Mouse (Mus musculus) stomach, embryonic 15.5 days (tissue): ENCODE measurements around the gene Ifnar1. TPM values are rescaled to one million over a fixed set of nuclear protein-coding genes. Genes with fewer than 3 reads are reported as not detected.

Source experiments
- ATAC-seq: fragments of 200-750 bp; cut with Nextera tagmentation; 2 replicates; pipeline ENCODE4 v1.8.0; 2017; ENCODE audit warnings: low read depth, moderate number of reproducible peaks, moderate TSS enrichment; ENCODE audit not compliant: insufficient read depth, low FRiP score
- H3K27ac ChIP-seq: fragments of 300-500 bp; sonication (generic); 2 replicates; pipeline ENCODE4 v1.5.1; 2015; ENCODE audit warnings: mild to moderate bottlenecking, inconsistent platforms
- H3K27me3 ChIP-seq: fragments of 300-500 bp; sonication (generic); replicated peaks from 2 replicates; pipeline ENCODE4 v1.6.1; 2015; ENCODE audit warnings: inconsistent platforms
- H3K36me3 ChIP-seq: fragments of 300-500 bp; sonication (generic); 2 replicates; pipeline ENCODE4 v1.6.1; 2015; ENCODE audit warnings: inconsistent platforms
- H3K4me1 ChIP-seq: fragments of 300-500 bp; sonication (generic); 2 replicates; pipeline ENCODE4 v1.6.1; 2015; ENCODE audit warnings: inconsistent platforms
- H3K4me2 ChIP-seq: fragments of 300-500 bp; sonication (generic); 2 replicates; pipeline ENCODE4 v1.6.1; 2015; ENCODE audit warnings: mild to moderate bottlenecking, inconsistent platforms
- H3K4me3 ChIP-seq: fragments of 300-500 bp; sonication (generic); replicated peaks from 2 replicates; pipeline ENCODE4 v1.5.1; 2015; ENCODE audit warnings: inconsistent platforms
- H3K9ac ChIP-seq: fragments of 300-500 bp; sonication (generic); 2 replicates; pipeline ENCODE4 v1.6.1; 2015; ENCODE audit warnings: inconsistent platforms
- H3K9me3 ChIP-seq: fragments of 300-500 bp; sonication (generic); 2 replicates; pipeline ENCODE4 v1.6.1; 2016; ENCODE audit warnings: inconsistent platforms
- WGBS: fragments of 180-500 bp; shearing (Covaris S2); methylation state at CpG from one replicate; pipeline ENCODE4 v1.1.7; 2015; 5-methylcytosine and 5-hydroxymethylcytosine counted together
- polyA plus RNA-seq: library from polyadenylated mRNA; unstranded; fragments of >200 nt; fragmentation: Nextera tagmentation; extraction: Ambion mirVana; gene quantifications from 2 replicates; pipeline ENCODE4 v1.2.1, GENCODE M21; 2015

Gene Ifnar1
- polyA plus RNA-seq, 1 experiment from 2014 or later = 48.8 TPM

- no peak for ATAC-seq
These were observed 37.0 kb upstream of the Ifnar1 start for GRCm38 (mm10) chr16:91448088-91448487.

GRCm38 (mm10) chr16:91448895-91449294, 36.1 kb upstream of the Ifnar1 start:
- Histone ChIP-seq H3K27ac (no peak overlapping the region), H3K4me2 (no peak overlapping the region), H3K27me3 (no peaks in the 10 kb centered on the region), H3K4me1 (0 out of 2 replicates have a peak, but pooled peaks cover 15% of the 10 kb centered on the region), H3K4me3 (no peak overlapping the region), H3K9ac (no peak overlapping the region), H3K9me3 (no peaks in the 10 kb centered on the region), H3K36me3 (no peaks in the 10 kb centered on the region)
- no peak for ATAC-seq
- WGBS = 78% methylated on average over 7 of the region's 7 CpGs

More at GRCm38 (mm10) chr16:91448088-91448487, 37.0 kb upstream of the Ifnar1 start:
- H3K4me1 ChIP-seq = 0 out of 2 replicates have a peak, but pooled peaks cover 15% of the 10 kb centered on the region
- H3K27me3 ChIP-seq = no peaks in the 10 kb centered on the region
- H3K27ac ChIP-seq = no peak overlapping the region
- H3K4me2 ChIP-seq = no peak overlapping the region
- no peaks in the 10 kb centered on the region for H3K9me3 ChIP-seq
- no peak overlapping the region for H3K9ac ChIP-seq
- WGBS = 91% methylated on average over 5 of the region's 5 CpGs
- no peak overlapping the region for H3K4me3 ChIP-seq
- no peaks in the 10 kb centered on the region for H3K36me3 ChIP-seq

- H3K4me1 ChIP-seq = 0 out of 2 replicates have a peak, but pooled peaks cover 15% of the 10 kb centered on the region
- 78% methylated on average over 12 of the region's 12 CpGs for WGBS
- no peaks in the 10 kb centered on the region for H3K9me3 ChIP-seq
- no peak overlapping the region for H3K27ac ChIP-seq
- no peak overlapping the region for H3K9ac ChIP-seq
- no peak for ATAC-seq
- no peaks in the 10 kb centered on the region for H3K27me3 ChIP-seq
- no peak overlapping the region for H3K4me3 ChIP-seq
- no peaks in the 10 kb centered on the region for H3K36me3 ChIP-seq
- H3K4me2 ChIP-seq = no peak overlapping the region
These were observed 34.6 kb upstream of the Ifnar1 start for GRCm38 (mm10) chr16:91450137-91451064.

- no peak for ATAC-seq
- Histone ChIP-seq H3K4me1 (0 out of 2 replicates have a peak, but pooled peaks cover 15% of the 10 kb centered on the region), H3K27ac (0 out of 2 replicates have a peak overlapping the region, but pooled peaks have one; percentile 7), H3K4me3 (no peak overlapping the region), H3K9ac (no peak overlapping the region), H3K9me3 (no peaks in the 10 kb centered on the region), H3K36me3 (no peaks in the 10 kb centered on the region), H3K27me3 (no peaks in the 10 kb centered on the region), H3K4me2 (no peak overlapping the region)
- 71% methylated on average over 2 of the region's 2 CpGs for WGBS
These were observed 33.1 kb upstream of the Ifnar1 start for GRCm38 (mm10) chr16:91451949-91452348.

- H3K36me3 ChIP-seq = no peaks in the 10 kb centered on the region
- no peak overlapping the region for H3K4me2 ChIP-seq
- H3K9me3 ChIP-seq = no peaks in the 10 kb centered on the region
- 0 out of 2 replicates have a peak, but pooled peaks cover 10% of the 10 kb centered on the region for H3K4me1 ChIP-seq
- H3K9ac ChIP-seq = no peak overlapping the region
- 0 out of 2 replicates have a peak overlapping the region, but pooled peaks have one; percentile 7 for H3K27ac ChIP-seq
- no peak overlapping the region for H3K4me3 ChIP-seq
- WGBS = 34% methylated on average over 6 of the region's 6 CpGs
- peak; percentile 64; the same call in 1 of the 2 replicates for ATAC-seq
- no peaks in the 10 kb centered on the region for H3K27me3 ChIP-seq
These were observed 32.6 kb upstream of the Ifnar1 start for GRCm38 (mm10) chr16:91452363-91452896.

DNA sequence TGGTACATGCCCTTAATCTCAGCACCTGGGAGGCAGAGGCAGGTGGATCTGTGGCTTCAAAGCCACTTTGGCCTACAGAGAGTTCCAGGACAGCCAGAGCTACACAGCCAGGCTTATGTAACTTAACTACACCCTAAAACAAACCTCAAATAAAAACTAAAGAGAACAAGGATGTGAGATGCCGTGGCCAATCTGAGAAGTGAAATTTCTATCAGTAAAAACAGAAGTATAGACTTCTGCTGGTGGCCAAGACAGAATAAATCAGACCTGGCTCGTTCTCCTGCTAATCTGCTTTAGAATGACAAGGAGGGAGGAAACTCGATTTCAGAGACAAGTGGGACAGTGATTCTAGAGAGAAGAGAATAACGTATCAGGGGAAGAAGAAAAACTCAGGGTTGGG, 29.2 kb upstream of the Ifnar1 start:
- H3K4me3 ChIP-seq = no peak overlapping the region
- no peak overlapping the region for H3K27ac ChIP-seq
- no peak overlapping the region for H3K9ac ChIP-seq
- no peaks in the 10 kb centered on the region for H3K36me3 ChIP-seq
- H3K9me3 ChIP-seq = no peaks in the 10 kb centered on the region
- H3K4me2 ChIP-seq = no peak overlapping the region
- no peak for ATAC-seq
- WGBS = 70% methylated on average over 4 of the region's 4 CpGs
- no peaks in the 10 kb centered on the region for H3K27me3 ChIP-seq
- 0 out of 2 replicates have a peak, but pooled peaks cover 8% of the 10 kb centered on the region for H3K4me1 ChIP-seq

DNA sequence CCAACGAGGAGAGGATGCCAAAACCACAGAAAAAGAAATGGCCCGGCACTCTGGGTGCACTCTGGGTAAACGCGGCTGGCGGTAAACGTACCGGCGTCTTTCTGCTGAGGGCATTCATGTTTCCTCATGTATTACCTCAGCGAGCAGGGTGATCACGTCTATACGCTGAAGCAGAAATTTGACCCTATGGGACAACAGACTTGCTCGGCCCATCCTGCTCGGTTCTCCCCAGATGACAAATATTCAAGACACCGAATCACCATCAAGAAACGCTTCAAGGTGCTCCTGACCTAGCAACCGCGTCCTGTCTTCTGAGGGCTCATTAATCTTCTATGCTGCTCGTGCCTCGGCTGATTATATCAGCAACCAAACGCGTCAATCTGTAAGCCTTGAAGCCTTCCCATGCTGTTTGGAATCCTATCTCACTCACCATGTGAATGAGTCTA, 26.7 kb upstream of the Ifnar1 start:
- no peak overlapping the region for H3K27ac ChIP-seq
- no peak overlapping the region for H3K4me3 ChIP-seq
- no peaks in the 10 kb centered on the region for H3K36me3 ChIP-seq
- H3K4me1 ChIP-seq = no peaks in the 10 kb centered on the region
- no peak for ATAC-seq
- H3K9ac ChIP-seq = no peak overlapping the region
- 63% methylated on average over 21 of the region's 21 CpGs for WGBS
- H3K27me3 ChIP-seq = no peaks in the 10 kb centered on the region
- no peak overlapping the region for H3K4me2 ChIP-seq
- no peaks in the 10 kb centered on the region for H3K9me3 ChIP-seq

DNA sequence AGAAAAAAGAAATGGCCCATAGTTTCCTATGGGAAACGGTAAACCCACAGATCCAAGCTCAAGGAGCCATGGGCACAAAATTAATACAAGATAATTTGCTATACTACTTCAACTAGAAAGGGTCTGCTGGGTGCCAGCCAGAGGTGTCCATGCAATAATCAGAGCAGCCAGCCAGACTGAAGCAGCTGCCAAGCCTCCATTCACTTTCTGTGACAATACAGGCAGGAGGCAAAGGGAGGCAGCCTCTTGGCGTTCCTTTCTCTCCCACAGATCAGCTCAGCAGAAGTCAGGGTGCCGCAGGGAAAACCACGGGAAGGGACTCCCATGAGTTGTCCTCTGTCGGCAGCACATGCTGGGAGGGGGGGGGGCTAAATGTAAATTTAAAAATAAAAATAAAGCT, 26.1 kb upstream of the Ifnar1 start:
- Histone ChIP-seq H3K27me3 (no peaks in the 10 kb centered on the region), H3K9me3 (no peaks in the 10 kb centered on the region), H3K27ac (no peak overlapping the region), H3K9ac (no peak overlapping the region), H3K4me1 (no peaks in the 10 kb centered on the region), H3K4me2 (no peak overlapping the region), H3K4me3 (no peak overlapping the region), H3K36me3 (no peaks in the 10 kb centered on the region)
- no peak for ATAC-seq
- WGBS = 55% methylated on average over 5 of the region's 5 CpGs

- no peak overlapping the region for H3K4me3 ChIP-seq
These were observed 25.6 kb upstream of the Ifnar1 start for GRCm38 (mm10) chr16:91459396-91459795.

GRCm38 (mm10) chr16:91459841-91460370, 25.1 kb upstream of the Ifnar1 start:
- H3K27me3 ChIP-seq = no peaks in the 10 kb centered on the region
- no peak for ATAC-seq
- WGBS = 69% methylated on average over 11 of the region's 11 CpGs

More at GRCm38 (mm10) chr16:91459396-91459795, 25.6 kb upstream of the Ifnar1 start:
- Histone ChIP-seq H3K4me1 (no peaks in the 10 kb centered on the region), H3K9me3 (no peaks in the 10 kb centered on the region), H3K4me2 (no peak overlapping the region), H3K9ac (no peak overlapping the region), H3K36me3 (no peaks in the 10 kb centered on the region), H3K27ac (no peak overlapping the region), H3K27me3 (no peaks in the 10 kb centered on the region)
- ATAC-seq = no peak
- WGBS = 87% methylated on average over 3 of the region's 3 CpGs

GRCm38 (mm10) chr16:91461066-91461638, 23.9 kb upstream of the Ifnar1 start:
- no peak for ATAC-seq
- Histone ChIP-seq H3K36me3 (no peaks in the 10 kb centered on the region), H3K4me2 (no peak overlapping the region), H3K9me3 (no peaks in the 10 kb centered on the region), H3K4me1 (0 out of 2 replicates have a peak, but pooled peaks cover 6% of the 10 kb centered on the region), H3K4me3 (no peak overlapping the region), H3K27me3 (no peaks in the 10 kb centered on the region), H3K9ac (no peak overlapping the region), H3K27ac (no peak overlapping the region)
- WGBS = 60% methylated on average over 11 of the region's 11 CpGs

More at GRCm38 (mm10) chr16:91459841-91460370, 25.1 kb upstream of the Ifnar1 start:
- Histone ChIP-seq H3K4me1 (no peaks in the 10 kb centered on the region), H3K36me3 (no peaks in the 10 kb centered on the region), H3K9me3 (no peaks in the 10 kb centered on the region), H3K27ac (no peak overlapping the region), H3K9ac (no peak overlapping the region), H3K4me3 (no peak overlapping the region), H3K4me2 (no peak overlapping the region)
